Mouse (Mus musculus): Measurements from ENCODE around the gene Mrtfa. TPM values are rescaled to one million over a fixed set of nuclear protein-coding genes. Genes with fewer than 3 reads are reported as not detected.

Gene Mrtfa
- polyA plus RNA-seq, 1 experiment from 2014 or later: 32.0 TPM

DNA sequence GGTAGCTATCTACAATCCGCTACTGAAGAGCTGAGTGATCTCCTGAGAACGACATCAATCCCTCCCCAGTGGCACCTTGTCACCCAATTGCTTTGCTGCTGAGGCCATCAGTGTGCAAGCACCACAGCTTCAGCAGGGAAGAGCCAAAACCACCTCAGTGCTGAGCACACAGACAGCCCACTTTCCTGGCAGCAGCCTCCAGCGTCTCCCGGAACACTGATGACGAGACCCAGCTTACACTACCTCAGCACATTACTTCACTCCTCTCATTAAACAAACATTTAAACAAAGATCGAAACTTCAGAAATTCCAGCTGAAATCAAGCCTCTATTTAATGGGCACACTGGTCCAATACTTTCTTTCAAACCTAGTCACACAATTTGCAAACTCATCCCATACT lies 21.8 kb downstream of the Mrtfa start:
- Histone ChIP-seq H3K9ac (replicated peaks) (no peak overlapping the region), H3K4me2 (replicated peaks) (no peak overlapping the region), H3K27me3 (no peaks in the 10 kb centered on the region), H3K4me1 (replicated peaks) (no peaks in the 10 kb centered on the region), H3K27ac (no peak overlapping the region), H3K36me3 (peaks cover 5% of the 10 kb centered on the region; the same call in 1 of the 2 replicates), H3K9me3 (no peaks in the 10 kb centered on the region), H3K4me3 (replicated peaks) (no peak overlapping the region)
- WGBS: 88% methylated on average over 6 of the region's 6 CpGs
- ATAC-seq: no peak

DNA sequence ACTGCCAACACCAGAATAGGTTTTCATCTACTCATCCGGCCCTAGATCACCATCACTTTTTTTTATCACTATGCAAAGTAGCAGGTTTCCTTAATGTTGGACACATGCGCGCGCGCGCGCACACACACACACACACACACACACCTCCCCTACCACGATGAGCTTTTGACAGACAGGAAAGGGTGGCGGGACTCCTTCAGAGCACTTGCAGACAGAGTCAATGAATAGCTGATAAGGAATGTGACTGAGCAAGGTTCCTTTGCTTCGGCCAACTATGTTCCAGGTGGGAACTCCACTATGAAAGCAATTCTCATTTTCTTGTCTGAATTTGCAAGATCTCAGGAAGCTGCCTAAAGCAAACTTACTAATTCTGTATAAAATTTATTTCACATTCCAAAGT lies 22.7 kb downstream of the Mrtfa start:
- ATAC-seq: no peak
- H3K4me3 ChIP-seq (replicated peaks): no peak overlapping the region
- H3K4me2 ChIP-seq (replicated peaks): no peak overlapping the region
- H3K27ac ChIP-seq: no peak overlapping the region
- peaks cover 5% of the 10 kb centered on the region; the same call in 1 of the 2 replicates for H3K36me3 ChIP-seq
- no peak overlapping the region for H3K9ac ChIP-seq (replicated peaks)
- 95% methylated on average over 10 of the region's 10 CpGs for WGBS
- H3K4me1 ChIP-seq (replicated peaks): no peaks in the 10 kb centered on the region
- no peaks in the 10 kb centered on the region for H3K9me3 ChIP-seq
- no peaks in the 10 kb centered on the region for H3K27me3 ChIP-seq

- no peaks in the 10 kb centered on the region for H3K9me3 ChIP-seq
- H3K4me1 ChIP-seq (replicated peaks): no peaks in the 10 kb centered on the region
- no peak overlapping the region for H3K27ac ChIP-seq
- H3K4me3 ChIP-seq (replicated peaks): no peak overlapping the region
- peaks cover 5% of the 10 kb centered on the region; the same call in 1 of the 2 replicates for H3K36me3 ChIP-seq
- no peak overlapping the region for H3K9ac ChIP-seq (replicated peaks)
- no peak overlapping the region for H3K4me2 ChIP-seq (replicated peaks)
- no peaks in the 10 kb centered on the region for H3K27me3 ChIP-seq
- 92% methylated on average over 5 of the region's 5 CpGs for WGBS
- no peak for ATAC-seq
Measured at GRCm38 (mm10) chr15:81166291-81166690, 24.3 kb downstream of the Mrtfa start.

DNA sequence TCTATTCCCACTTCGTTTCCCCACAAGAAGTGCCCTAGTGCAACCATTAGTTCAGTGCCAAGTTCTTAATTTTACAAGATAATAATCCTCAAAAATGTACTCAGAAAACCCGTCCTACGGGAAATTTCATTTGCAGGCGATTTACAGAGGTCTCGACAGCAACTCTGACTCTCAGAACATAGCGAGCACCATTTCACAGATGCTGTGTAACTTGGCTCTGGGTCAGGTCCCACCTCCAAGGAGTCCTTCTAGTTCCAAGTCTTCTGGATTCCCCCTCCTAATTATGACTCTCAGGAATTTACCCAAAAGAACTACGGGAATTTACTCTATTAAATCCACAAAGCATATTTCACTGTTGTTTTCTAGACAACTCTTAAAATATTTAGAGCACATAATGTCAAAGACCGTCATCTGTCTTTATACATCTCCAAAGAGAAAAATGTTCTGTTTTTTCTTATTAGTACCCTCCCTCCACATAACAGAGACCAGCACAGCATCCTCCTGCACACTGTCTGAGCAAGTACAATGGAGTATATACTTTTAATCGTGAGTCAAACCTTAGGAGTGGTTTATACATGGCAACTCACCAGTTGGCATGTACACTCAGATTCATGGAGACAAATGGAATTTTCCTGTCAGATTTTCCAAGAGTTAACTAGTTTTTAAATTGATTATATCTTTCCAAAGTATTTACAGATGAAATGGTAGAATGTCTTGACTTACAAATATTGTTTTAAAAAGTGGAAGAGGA lies 25.8 kb downstream of the Mrtfa start:
- no peak for ATAC-seq
- H3K4me2 ChIP-seq (replicated peaks): no peak overlapping the region
- no peaks in the 10 kb centered on the region for H3K36me3 ChIP-seq
- 90% methylated on average over 9 of the region's 9 CpGs for WGBS
- no peak overlapping the region for H3K27ac ChIP-seq
- no peaks in the 10 kb centered on the region for H3K27me3 ChIP-seq
- no peaks in the 10 kb centered on the region for H3K9me3 ChIP-seq
- H3K4me3 ChIP-seq (replicated peaks): no peak overlapping the region
- H3K9ac ChIP-seq (replicated peaks): no peak overlapping the region
- no peaks in the 10 kb centered on the region for H3K4me1 ChIP-seq (replicated peaks)

- no peaks in the 10 kb centered on the region for H3K27me3 ChIP-seq
- H3K27ac ChIP-seq: no peak overlapping the region
- no peak overlapping the region for H3K4me2 ChIP-seq (replicated peaks)
- H3K4me3 ChIP-seq (replicated peaks): no peak overlapping the region
- H3K36me3 ChIP-seq: no peaks in the 10 kb centered on the region
- no peak overlapping the region for H3K9ac ChIP-seq (replicated peaks)
- no peak for ATAC-seq
- no peaks in the 10 kb centered on the region for H3K9me3 ChIP-seq
- no peaks in the 10 kb centered on the region for H3K4me1 ChIP-seq (replicated peaks)
- WGBS: 75% methylated on average over 3 of the region's 3 CpGs
Measured at GRCm38 (mm10) chr15:81161571-81161970, 29.0 kb downstream of the Mrtfa start.

GRCm38 (mm10) chr15:81160677-81161076 lies 29.9 kb downstream of the Mrtfa start:
- no peaks in the 10 kb centered on the region for H3K27me3 ChIP-seq

GRCm38 (mm10) chr15:81159212-81159611 lies 31.3 kb downstream of the Mrtfa start:
- 85% methylated on average over 7 of the region's 7 CpGs for WGBS
- Histone ChIP-seq H3K4me3 (replicated peaks) (no peak overlapping the region), H3K9me3 (no peaks in the 10 kb centered on the region), H3K9ac (replicated peaks) (no peak overlapping the region), H3K36me3 (no peaks in the 10 kb centered on the region), H3K27me3 (no peaks in the 10 kb centered on the region), H3K4me1 (replicated peaks) (no peaks in the 10 kb centered on the region), H3K27ac (no peak overlapping the region), H3K4me2 (replicated peaks) (no peak overlapping the region)
- ATAC-seq: no peak

More at GRCm38 (mm10) chr15:81160677-81161076, 29.9 kb downstream of the Mrtfa start:
- H3K4me2 ChIP-seq (replicated peaks): no peak overlapping the region
- no peak overlapping the region for H3K27ac ChIP-seq
- H3K4me3 ChIP-seq (replicated peaks): no peak overlapping the region
- no peaks in the 10 kb centered on the region for H3K9me3 ChIP-seq
- WGBS: 93% methylated on average over 4 of the region's 4 CpGs
- no peaks in the 10 kb centered on the region for H3K36me3 ChIP-seq
- ATAC-seq: no peak
- H3K9ac ChIP-seq (replicated peaks): no peak overlapping the region
- no peaks in the 10 kb centered on the region for H3K4me1 ChIP-seq (replicated peaks)

DNA sequence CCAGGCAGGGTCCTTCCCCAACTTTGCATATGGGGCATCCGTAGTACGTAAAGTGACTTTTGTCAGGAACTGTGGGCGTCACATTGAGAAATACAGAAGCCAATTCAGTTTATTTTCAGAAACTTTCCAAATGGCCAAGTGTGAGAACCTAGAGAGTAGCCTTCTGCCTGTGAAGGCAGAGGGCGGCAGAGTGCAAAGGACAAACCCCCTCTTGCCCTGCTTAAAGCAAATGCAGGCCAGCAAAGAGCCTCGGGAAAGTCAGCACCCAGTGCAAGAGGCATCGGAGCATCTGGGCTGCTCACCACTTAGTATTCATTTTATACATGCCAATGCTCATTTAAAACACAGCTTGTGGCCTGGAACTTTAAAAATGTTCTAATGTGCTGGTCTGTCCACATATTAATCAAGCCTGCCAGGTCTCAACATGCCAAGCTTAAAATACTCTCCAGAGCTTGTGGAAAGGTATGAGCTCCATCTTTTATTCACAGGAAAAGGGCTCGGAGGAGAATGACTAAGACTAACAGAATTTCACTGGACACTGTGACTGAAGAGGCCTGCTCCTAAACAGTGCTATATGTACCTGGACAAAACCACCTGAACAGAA lies 31.9 kb downstream of the Mrtfa start:
- Histone ChIP-seq H3K27me3 (no peaks in the 10 kb centered on the region), H3K4me1 (replicated peaks) (no peaks in the 10 kb centered on the region), H3K4me3 (replicated peaks) (no peak overlapping the region), H3K36me3 (no peaks in the 10 kb centered on the region), H3K9me3 (no peaks in the 10 kb centered on the region), H3K4me2 (replicated peaks) (no peak overlapping the region), H3K9ac (replicated peaks) (no peak overlapping the region), H3K27ac (no peak overlapping the region)
- ATAC-seq: no peak
- WGBS: 85% methylated on average over 7 of the region's 7 CpGs

DNA sequence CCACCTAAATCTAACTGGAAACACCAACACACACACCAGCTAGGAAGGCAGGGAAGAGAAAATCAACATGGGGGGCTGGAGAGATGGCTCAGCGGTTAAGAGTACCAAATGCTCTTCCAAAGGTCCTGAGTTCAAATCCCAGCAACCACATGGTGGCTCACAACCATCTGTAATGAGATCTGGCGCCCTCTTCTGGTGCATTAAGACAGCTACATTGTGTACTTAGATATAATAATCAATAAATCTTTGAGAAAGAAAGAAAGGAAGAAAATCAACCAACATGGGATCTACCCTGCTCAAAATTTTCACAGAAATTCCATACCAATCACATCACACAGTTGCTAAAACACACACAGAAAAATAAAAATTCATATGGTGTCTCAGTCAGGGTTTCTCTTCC lies 34.1 kb downstream of the Mrtfa start:
- no peak for ATAC-seq
- 69% methylated on average over 2 of the region's 2 CpGs for WGBS
- H3K4me3 ChIP-seq (replicated peaks): no peak overlapping the region

GRCm38 (mm10) chr15:81155845-81156244 lies 34.7 kb downstream of the Mrtfa start:
- H3K4me3 ChIP-seq (replicated peaks): no peak overlapping the region
- no peak for ATAC-seq

More for the DNA sequence above, 34.1 kb downstream of the Mrtfa start:
- Histone ChIP-seq H3K27ac (no peak overlapping the region), H3K9me3 (no peaks in the 10 kb centered on the region), H3K36me3 (no peaks in the 10 kb centered on the region), H3K27me3 (no peaks in the 10 kb centered on the region), H3K4me1 (replicated peaks) (no peaks in the 10 kb centered on the region), H3K9ac (replicated peaks) (no peak overlapping the region), H3K4me2 (replicated peaks) (no peak overlapping the region)

DNA sequence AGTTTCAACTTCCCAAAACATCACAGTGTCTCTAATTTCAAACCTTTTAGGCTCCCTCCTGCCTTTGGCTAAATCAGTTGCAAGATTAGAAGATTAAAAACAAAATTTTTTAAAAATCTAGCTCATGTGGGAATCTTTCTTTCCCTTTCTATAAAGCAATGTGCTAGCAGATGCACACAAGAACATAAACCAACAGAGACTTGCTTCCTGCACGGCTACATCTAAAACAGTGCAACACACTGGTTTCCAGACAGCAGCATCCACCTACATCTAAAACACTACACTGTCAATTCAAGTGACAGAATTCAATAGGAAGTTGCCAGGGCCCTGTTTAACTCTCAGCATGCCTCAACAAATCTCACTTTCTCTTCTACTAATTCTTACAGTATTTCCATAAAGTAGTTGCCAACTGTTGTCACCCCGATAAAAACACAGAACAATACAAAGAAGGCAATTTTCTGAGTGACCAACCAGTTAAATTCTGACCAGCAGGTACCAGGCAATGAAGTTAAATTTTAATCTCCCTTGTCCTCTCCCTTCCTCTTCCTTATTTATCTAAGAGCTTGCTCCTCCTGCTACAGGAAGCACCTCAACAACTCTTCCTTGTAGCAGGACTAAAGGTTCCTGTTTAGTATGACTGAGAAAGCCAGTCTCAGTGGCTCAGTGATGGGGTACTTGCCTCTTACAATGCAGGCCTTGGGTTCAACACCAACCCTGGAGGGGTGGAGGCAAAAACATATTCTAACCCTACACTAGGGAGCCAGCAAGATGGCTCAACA lies 35.5 kb downstream of the Mrtfa start:
- WGBS: 84% methylated on average over 2 of the region's 2 CpGs

More at GRCm38 (mm10) chr15:81155845-81156244, 34.7 kb downstream of the Mrtfa start:
- H3K27me3 ChIP-seq: no peaks in the 10 kb centered on the region
- no peaks in the 10 kb centered on the region for H3K9me3 ChIP-seq
- H3K36me3 ChIP-seq: no peaks in the 10 kb centered on the region
- no peak overlapping the region for H3K4me2 ChIP-seq (replicated peaks)
- no peak overlapping the region for H3K9ac ChIP-seq (replicated peaks)
- H3K4me1 ChIP-seq (replicated peaks): no peaks in the 10 kb centered on the region
- WGBS: 98% methylated on average over 3 of the region's 3 CpGs
- no peak overlapping the region for H3K27ac ChIP-seq

DNA sequence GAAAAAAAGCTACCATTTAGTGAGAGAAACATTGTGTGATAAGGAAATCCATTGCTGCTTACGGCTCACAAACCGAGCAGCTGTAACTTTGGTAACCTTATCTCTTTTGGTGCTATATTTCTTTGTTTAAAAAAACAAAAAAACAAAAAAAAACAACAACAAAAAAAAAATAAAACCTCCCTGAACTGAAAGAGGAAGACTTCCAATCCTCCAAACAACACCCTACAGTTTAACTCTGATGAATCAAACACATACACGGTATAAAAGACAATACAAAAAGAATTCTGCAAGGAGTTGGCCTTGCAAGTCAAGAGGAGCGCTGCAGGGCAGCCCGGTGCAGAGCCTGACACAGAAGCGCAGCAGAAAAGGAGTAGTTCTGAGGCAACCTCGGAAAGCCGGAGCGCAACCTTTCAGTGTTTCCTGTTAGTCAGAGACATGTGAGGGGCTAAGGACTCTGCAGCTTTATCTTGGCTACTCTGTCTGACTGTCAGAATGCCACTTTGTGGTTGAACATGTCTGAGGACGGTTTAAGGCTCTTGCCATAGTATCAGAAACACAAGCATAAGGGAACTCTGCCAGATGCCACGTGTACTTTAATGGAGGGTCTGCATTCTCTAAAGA lies 48.5 kb downstream of the Mrtfa start:
- ATAC-seq: no peak
- no peak overlapping the region for H3K27ac ChIP-seq
- 67% methylated on average over 11 of the region's 11 CpGs for WGBS

More for the DNA sequence above, 35.5 kb downstream of the Mrtfa start:
- H3K4me3 ChIP-seq (replicated peaks): no peak overlapping the region
- no peaks in the 10 kb centered on the region for H3K9me3 ChIP-seq
- H3K9ac ChIP-seq (replicated peaks): no peak overlapping the region
- H3K27ac ChIP-seq: no peak overlapping the region
- H3K36me3 ChIP-seq: no peaks in the 10 kb centered on the region
- H3K27me3 ChIP-seq: no peaks in the 10 kb centered on the region
- no peak for ATAC-seq
- no peak overlapping the region for H3K4me2 ChIP-seq (replicated peaks)
- H3K4me1 ChIP-seq (replicated peaks): no peaks in the 10 kb centered on the region

More for the DNA sequence above, 48.5 kb downstream of the Mrtfa start:
- no peaks in the 10 kb centered on the region for H3K9me3 ChIP-seq
- H3K4me2 ChIP-seq (replicated peaks): no peak overlapping the region
- no peaks in the 10 kb centered on the region for H3K27me3 ChIP-seq
- H3K9ac ChIP-seq (replicated peaks): no peak overlapping the region
- H3K4me3 ChIP-seq (replicated peaks): no peak overlapping the region
- H3K4me1 ChIP-seq (replicated peaks): peaks cover 15% of the 10 kb centered on the region
- no peaks in the 10 kb centered on the region for H3K36me3 ChIP-seq

Data from midbrain, embryonic 13.5 days (tissue).